ENCODE assay signal across 21 mouse cellular contexts in the genomic region with DNA sequence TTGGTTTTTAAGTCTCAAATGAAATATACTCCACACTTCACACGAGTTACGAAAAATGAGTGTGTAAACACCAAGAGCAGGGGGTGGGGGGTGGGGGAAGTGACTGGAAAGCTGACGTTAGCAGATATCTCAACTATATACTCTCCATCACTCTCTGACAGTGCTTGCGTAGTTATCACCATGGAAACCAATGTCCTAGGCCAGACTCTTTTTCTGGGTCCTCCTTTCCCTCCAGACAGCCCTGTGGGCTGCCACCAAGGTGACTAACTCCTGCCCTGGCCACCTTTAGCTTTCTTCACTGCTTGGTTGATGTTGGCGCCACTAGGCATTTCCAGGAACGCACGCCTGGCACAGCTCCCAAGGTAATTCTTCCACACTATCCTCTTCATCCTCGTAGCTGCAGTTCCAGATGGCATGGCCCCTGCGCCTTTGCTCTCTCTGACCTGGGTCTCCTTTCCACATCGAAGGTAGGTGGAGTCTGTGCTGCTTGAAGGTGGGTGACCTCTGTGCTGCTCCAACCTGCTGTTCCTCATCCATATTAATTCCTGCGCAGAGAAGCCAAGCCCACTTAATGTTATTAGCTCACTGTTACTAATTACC. TPM values are rescaled to one million over a fixed set of nuclear protein-coding genes. Genes with fewer than 3 reads are reported as not detected.
DNase-seq lines count a peak whose midpoint lies in the region; ATAC-seq lines count a peak whose summit lies in the region.
"Had no signal": no experiment of that assay in that cellular context is flagged by ENCODE, and none has a peak within 500 bp of the region (broad histone marks: within the 10 kb centered on the region; RNA-seq: fewer than 3 reads in every experiment).

No protein-coding gene starts in this region.

- H3K9me3 ChIP-seq in hindbrain, embryonic 10.5 days = no peaks in the 10 kb centered on the region
- no peaks in the 10 kb centered on the region for H3K9me3 ChIP-seq in hindbrain, embryonic 14.5 days (ENCODE audit: control insufficient read depth, low read length)
- H3K9me3 ChIP-seq in neural tube, embryonic 11.5 days (ENCODE audit: control insufficient read depth, low read length) = no peaks in the 10 kb centered on the region
- no peaks in the 10 kb centered on the region for H3K9me3 ChIP-seq in neural tube, embryonic 15.5 days (replicated peaks)
- H3K9me3 ChIP-seq: embryonic facial prominence, embryonic 10.5 days; heart, embryonic 13.5 days; midbrain, embryonic 12.5 days had no signal

- H3K4me1 ChIP-seq in hindbrain, embryonic 10.5 days (replicated peaks) = peaks cover 33% of the 10 kb centered on the region
- peaks cover 9% of the 10 kb centered on the region; the same call in 1 of the 2 replicates for H3K4me1 ChIP-seq in hindbrain, embryonic 14.5 days (replicated peaks; ENCODE audit: control insufficient read depth, insufficient read depth, low read length)
- peaks cover 23% of the 10 kb centered on the region for H3K4me1 ChIP-seq in neural tube, embryonic 11.5 days (ENCODE audit: control insufficient read depth, insufficient read depth, low read length)
- H3K4me1 ChIP-seq in neural tube, embryonic 15.5 days = peaks cover 28% of the 10 kb centered on the region

- DNase-seq in adrenal gland, postnatal 25 days = peak; percentile 18
- DNase-seq in adrenal gland, postnatal 4 days (ENCODE audit: low spot score in 2 of 2) = no peak
- DNase-seq in hindbrain, embryonic 10.5 days (ENCODE audit: low spot score) = no peak
- no peak for DNase-seq in hindbrain, embryonic 14.5 days (ENCODE audit: low spot score)
- DNase-seq in neural tube, embryonic 11.5 days (ENCODE audit: low spot score) = no peak
- peak; percentile 37 for DNase-seq in induced T-regulatory cell, adult 2 months (ENCODE audit: low read depth)
- no peak for DNase-seq in cerebellum, postnatal 14 days
- DNase-seq: gastrocnemius, postnatal 10 days; heart, adult 18-20 months; kidney, postnatal 36 days; left cerebral cortex, postnatal 4 days; liver; lung, postnatal 36 days; right cerebral cortex, postnatal 4 days; thymus, postnatal 14 days had no signal

- no peak overlapping the region for H3K9ac ChIP-seq in hindbrain, embryonic 14.5 days
- no peak overlapping the region for H3K9ac ChIP-seq in neural tube, embryonic 11.5 days (ENCODE audit: low read length)
- H3K9ac ChIP-seq in neural tube, embryonic 15.5 days (replicated peaks) = no peak overlapping the region
- H3K9ac ChIP-seq: heart, embryonic 13.5 days; midbrain, embryonic 12.5 days had no signal

- H3K4me2 ChIP-seq in hindbrain, embryonic 14.5 days (replicated peaks) = no peak overlapping the region
- no peak overlapping the region for H3K4me2 ChIP-seq in neural tube, embryonic 11.5 days (ENCODE audit: low read depth)
- no peak overlapping the region for H3K4me2 ChIP-seq in neural tube, embryonic 15.5 days
- H3K4me2 ChIP-seq: heart, embryonic 13.5 days; midbrain, embryonic 12.5 days had no signal

- no peaks in the 10 kb centered on the region for H3K27me3 ChIP-seq in hindbrain, embryonic 10.5 days (ENCODE audit: insufficient read depth, poor library complexity, severe bottlenecking)
- no peaks in the 10 kb centered on the region for H3K27me3 ChIP-seq in hindbrain, embryonic 14.5 days (ENCODE audit: control insufficient read depth, insufficient read depth, low read length)
- H3K27me3 ChIP-seq in neural tube, embryonic 11.5 days (ENCODE audit: control insufficient read depth, insufficient read depth, low read length) = no peaks in the 10 kb centered on the region
- H3K27me3 ChIP-seq in neural tube, embryonic 15.5 days (replicated peaks) = no peaks in the 10 kb centered on the region
- H3K27me3 ChIP-seq: CH12.LX; heart, embryonic 13.5 days; midbrain, embryonic 12.5 days had no signal

- H3K36me3 ChIP-seq in hindbrain, embryonic 10.5 days = no peaks in the 10 kb centered on the region
- H3K36me3 ChIP-seq in hindbrain, embryonic 14.5 days (replicated peaks; ENCODE audit: control insufficient read depth, insufficient read depth) = no peaks in the 10 kb centered on the region
- no peaks in the 10 kb centered on the region for H3K36me3 ChIP-seq in neural tube, embryonic 11.5 days (ENCODE audit: control insufficient read depth, insufficient read depth, low read length)
- H3K36me3 ChIP-seq in neural tube, embryonic 15.5 days = no peaks in the 10 kb centered on the region
- H3K36me3 ChIP-seq: embryonic facial prominence, embryonic 10.5 days; heart, embryonic 13.5 days; midbrain, embryonic 12.5 days had no signal

- 71% methylated on average over 11 of the region's 11 CpGs for WGBS in hindbrain, embryonic 10.5 days
- 45% methylated on average over 11 of the region's 11 CpGs for WGBS in hindbrain, embryonic 14.5 days
- WGBS in neural tube, embryonic 11.5 days = 57% methylated on average over 11 of the region's 11 CpGs
- WGBS in neural tube, embryonic 15.5 days = 41% methylated on average over 11 of the region's 11 CpGs

- H3K4me3 ChIP-seq in hindbrain, embryonic 10.5 days = no peak overlapping the region
- no peak overlapping the region for H3K4me3 ChIP-seq in hindbrain, embryonic 14.5 days (replicated peaks; ENCODE audit: low read length)
- no peak overlapping the region for H3K4me3 ChIP-seq in neural tube, embryonic 11.5 days (ENCODE audit: low read depth, low read length)
- no peak overlapping the region for H3K4me3 ChIP-seq in neural tube, embryonic 15.5 days (replicated peaks)
- H3K4me3 ChIP-seq: embryonic facial prominence, embryonic 10.5 days; heart, embryonic 13.5 days; midbrain, embryonic 12.5 days had no signal

- no peak for ATAC-seq in hindbrain, embryonic 14.5 days (ENCODE audit: low FRiP score)
- ATAC-seq in neural tube, embryonic 11.5 days (ENCODE audit: insufficient read depth, low FRiP score, low TSS enrichment) = peak; percentile 42; the same call in 1 of the 2 replicates
- ATAC-seq in neural tube, embryonic 15.5 days (ENCODE audit: low FRiP score) = no peak
- ATAC-seq: intestine, embryonic 16.5 days had no signal

- 0 out of 2 replicates have a peak overlapping the region, but pooled peaks have one; percentile 16 for H3K27ac ChIP-seq in hindbrain, embryonic 10.5 days
- H3K27ac ChIP-seq in hindbrain, embryonic 14.5 days = no peak overlapping the region
- 0 out of 2 replicates have a peak overlapping the region, but pooled peaks have one; percentile 1 for H3K27ac ChIP-seq in neural tube, embryonic 11.5 days (ENCODE audit: low read depth, low read length)
- no peak overlapping the region for H3K27ac ChIP-seq in neural tube, embryonic 15.5 days (replicated peaks)
- H3K27ac ChIP-seq: embryonic facial prominence, embryonic 10.5 days; heart, embryonic 13.5 days; midbrain, embryonic 12.5 days had no signal

RNA-seq across cellular contexts. Expression of a gene that starts 29.2 kb away (rescaled TPM):
- total RNA-seq in adrenal gland, postnatal 25 days (2021) = 11.7 and 16.6 TPM in 2 replicates
- 10 to 100 TPM; 23.4 to 25.9 TPM for total RNA-seq in adrenal gland, postnatal 4 days (2021)
- 52.1 and 53.5 TPM in 2 replicates for polyA plus RNA-seq in hindbrain, embryonic 10.5 days (2016; fragmentation: Nextera tagmentation; extraction: Ambion mirVana)
- polyA plus RNA-seq in hindbrain, embryonic 14.5 days (2014; fragmentation: Nextera tagmentation; extraction: Ambion mirVana) = 25.2 and 27.0 TPM in 2 replicates
- polyA plus RNA-seq in neural tube, embryonic 11.5 days (2014; fragmentation: Nextera tagmentation; extraction: Ambion mirVana) = 51.2 and 55.3 TPM in 2 replicates
- 25.1 and 25.3 TPM in 2 replicates for polyA plus RNA-seq in neural tube, embryonic 15.5 days (2015; fragmentation: Nextera tagmentation; extraction: Ambion mirVana)

Comparison
In these comparisons a context has a peak if more than half of its experiments do, and no peak if none do; other contexts are left out.
1. DNase-seq: peak in adrenal gland, postnatal 25 days (single experiment) and induced T-regulatory cell, adult 2 months (single experiment); none in adrenal gland, postnatal 4 days (0 of 2), hindbrain, embryonic 10.5 days (single experiment), hindbrain, embryonic 14.5 days (single experiment), neural tube, embryonic 11.5 days (single experiment) and cerebellum, postnatal 14 days (0 of 2).
2. H3K27ac ChIP-seq: peak in hindbrain, embryonic 10.5 days (single experiment) and neural tube, embryonic 11.5 days (single experiment); none in hindbrain, embryonic 14.5 days (single experiment) and neural tube, embryonic 15.5 days (single experiment).